Mouse (Mus musculus): ENCODE measurements at regions not wholly inside any gene's neighbourhood (a gene's known extent, or its start where the extent isn't known, plus 50 kb on each side); places are given as distances from the start of the nearest gene placed in this dataset.
A peak's percentile ranks its signal among the peaks of the same experiment; 100 is the strongest.
"Not testable (repeated sequence)": the region's sequence is repeated elsewhere in the genome, so short reads cannot be mapped to it uniquely, and the experiment has no call there.

- no peak for DNase-seq
Measured at GRCm38 (mm10) chr5:129256136-129256535, 159.6 kb downstream of the Adgrd1 start.

GRCm38 (mm10) chr5:129257206-129257605 is 160.7 kb downstream of the Adgrd1 start:
- no peak for DNase-seq

- peak; percentile 44 for DNase-seq
Measured at GRCm38 (mm10) chr5:129260689-129261088, 164.1 kb downstream of the Adgrd1 start.

- no peak for DNase-seq
Measured at GRCm38 (mm10) chr5:129263118-129263517, 166.6 kb downstream of the Adgrd1 start.

GRCm38 (mm10) chr5:129264363-129264762 is 167.8 kb downstream of the Adgrd1 start:
- DNase-seq: no peak

GRCm38 (mm10) chr5:129268456-129268855 is 171.9 kb downstream of the Adgrd1 start:
- peak; percentile 23 for DNase-seq

- no peak for DNase-seq
Measured at GRCm38 (mm10) chr5:129270051-129270472, 173.5 kb downstream of the Adgrd1 start.

GRCm38 (mm10) chr5:129281406-129281805 is 184.9 kb downstream of the Adgrd1 start:
- no peak for DNase-seq

GRCm38 (mm10) chr5:129282133-129282532 is 185.6 kb downstream of the Adgrd1 start:
- DNase-seq: no peak

GRCm38 (mm10) chr5:129282826-129283225 is 186.3 kb downstream of the Adgrd1 start:
- no peak for DNase-seq

- DNase-seq: no peak
Measured at GRCm38 (mm10) chr5:129287481-129287880, 190.9 kb downstream of the Adgrd1 start.

- DNase-seq: not testable (repeated sequence)
Measured at GRCm38 (mm10) chr5:129292821-129293220, 196.3 kb downstream of the Adgrd1 start.

- DNase-seq: not testable (repeated sequence)
Measured at GRCm38 (mm10) chr5:129294861-129295542, 198.5 kb downstream of the Adgrd1 start.

- peak; percentile 21 for DNase-seq
Measured at GRCm38 (mm10) chr5:129297657-129298349, 201.3 kb downstream of the Adgrd1 start.

- DNase-seq: no peak
Measured at GRCm38 (mm10) chr5:129298646-129299455, 202.2 kb upstream of the Sfswap start.

GRCm38 (mm10) chr5:129299456-129299765 is 201.6 kb upstream of the Sfswap start:
- peak; percentile 10 for DNase-seq

GRCm38 (mm10) chr5:129300423-129300822 is 200.6 kb upstream of the Sfswap start:
- DNase-seq: no peak

- DNase-seq: no peak
Measured at GRCm38 (mm10) chr5:129315626-129316025, 185.4 kb upstream of the Sfswap start.

GRCm38 (mm10) chr5:129331094-129331523 is 169.9 kb upstream of the Sfswap start:
- DNase-seq: no peak

GRCm38 (mm10) chr5:129332014-129332413 is 169.0 kb upstream of the Sfswap start:
- DNase-seq: no peak

- no peak for DNase-seq
Measured at GRCm38 (mm10) chr5:129338511-129338910, 162.5 kb upstream of the Sfswap start.

GRCm38 (mm10) chr5:129344038-129344437 is 157.0 kb upstream of the Sfswap start:
- DNase-seq: no peak

- no peak for DNase-seq
Measured at GRCm38 (mm10) chr5:129350024-129350423, 151.0 kb upstream of the Sfswap start.

All from adrenal gland, adult 2 months (tissue).